Mouse (Mus musculus) testis, adult 2 months (tissue): ENCODE data around the gene Susd6. TPM values are rescaled to one million over a fixed set of nuclear protein-coding genes. Genes with fewer than 3 reads are reported as not detected.
A peak's percentile ranks its signal among the peaks of the same experiment; 100 is the strongest.

ENCODE experiments used
- H3K27ac ChIP-seq: fragments of 200-500 bp; 2 replicates; pipeline ENCODE4 v1.5.1; 2012; ENCODE audit warnings: low read depth, low read length; ENCODE audit not compliant: control insufficient read depth, insufficient read depth
- H3K27me3 ChIP-seq: fragments of 200-500 bp; 2 replicates; pipeline ENCODE4 v1.6.1; 2012; ENCODE audit warnings: mild to moderate bottlenecking, low read length, moderate library complexity; ENCODE audit not compliant: control insufficient read depth, insufficient read depth
- H3K36me3 ChIP-seq: fragments of 200-500 bp; 2 replicates; pipeline ENCODE4 v1.6.1; 2012; ENCODE audit warnings: mild to moderate bottlenecking, low read length; ENCODE audit not compliant: control insufficient read depth, insufficient read depth
- H3K4me1 ChIP-seq: fragments of 200-500 bp; 2 replicates; pipeline ENCODE4 v1.6.1; 2012; ENCODE audit warnings: low read length; ENCODE audit not compliant: control insufficient read depth, insufficient read depth
- H3K4me3 ChIP-seq: fragments of 200-500 bp; 2 replicates; pipeline ENCODE4 v1.5.1; 2012; ENCODE audit warnings: low read depth, mild to moderate bottlenecking, low read length, moderate library complexity, mixed read lengths; ENCODE audit not compliant: control insufficient read depth
- CTCF ChIP-seq: fragments of 200-500 bp; IDR thresholded peaks from 2 replicates; pipeline ENCODE4 v1.5.1; 2012; ENCODE audit warnings: low read depth, mild to moderate bottlenecking, inconsistent platforms, low read length, moderate library complexity; ENCODE audit not compliant: control insufficient read depth, insufficient read depth, insufficient replicate concordance
- POLR2A ChIP-seq: fragments of 200-500 bp; IDR thresholded peaks from 2 replicates; pipeline ENCODE4 v1.6.1; 2012; ENCODE audit warnings: low read depth, mild to moderate bottlenecking, inconsistent platforms, low read length, moderate library complexity; ENCODE audit not compliant: control insufficient read depth
- polyA plus RNA-seq: library from polyadenylated mRNA; depleted of rRNA; stranded (reverse); fragments of >200 nt; gene quantifications from 2 replicates; pipeline ENCODE4 v1.2.3, GENCODE M21; 2012

The Susd6 gene
- polyA plus RNA-seq, 1 experiment, result 46.0 TPM

DNA sequence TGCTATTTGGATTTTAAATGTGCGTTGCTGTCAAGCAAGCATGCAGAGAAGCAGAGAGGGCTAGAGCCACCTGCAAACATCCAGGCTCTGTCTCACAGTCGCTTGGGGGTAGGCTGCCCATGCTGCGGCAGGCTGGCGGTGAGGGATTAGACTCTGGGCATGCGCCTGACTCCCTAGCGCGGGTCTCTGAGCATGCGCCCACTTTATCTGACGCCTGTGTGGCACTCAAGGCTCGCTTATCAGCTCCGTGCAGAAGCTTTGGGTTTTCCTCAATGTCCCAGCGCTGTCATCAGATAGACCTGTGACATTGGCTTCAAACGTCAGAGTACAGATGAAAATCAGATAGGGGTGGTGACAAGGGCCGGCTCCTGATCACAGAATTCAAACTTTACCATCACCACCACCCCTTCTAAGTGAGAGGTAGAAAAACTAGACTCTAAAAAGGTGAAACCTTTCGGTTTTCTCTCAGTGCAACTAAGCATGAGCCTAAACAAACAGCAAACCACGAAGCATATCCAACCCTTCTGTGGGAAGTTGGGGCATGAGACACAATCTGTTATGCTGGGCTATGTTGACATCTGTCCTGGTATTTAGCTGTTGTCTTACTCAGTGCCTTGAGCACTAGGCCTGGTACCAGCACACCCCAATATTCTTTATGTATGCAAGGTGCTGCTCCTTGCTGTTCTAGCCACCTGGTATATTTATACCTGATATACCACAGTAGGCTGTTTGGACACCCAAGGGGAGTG, 11.9 kb upstream of the Susd6 start:
- H3K27me3 ChIP-seq, result no peaks in the 10 kb centered on the region
- peaks cover 5% of the 10 kb centered on the region for H3K4me1 ChIP-seq
- H3K36me3 ChIP-seq, result no peaks in the 10 kb centered on the region
- H3K27ac ChIP-seq, result no peak overlapping the region
- no peak for TF ChIP-seq CTCF
- no peak for TF ChIP-seq POLR2A
- peak overlapping the region; percentile 54 for H3K4me3 ChIP-seq

DNA sequence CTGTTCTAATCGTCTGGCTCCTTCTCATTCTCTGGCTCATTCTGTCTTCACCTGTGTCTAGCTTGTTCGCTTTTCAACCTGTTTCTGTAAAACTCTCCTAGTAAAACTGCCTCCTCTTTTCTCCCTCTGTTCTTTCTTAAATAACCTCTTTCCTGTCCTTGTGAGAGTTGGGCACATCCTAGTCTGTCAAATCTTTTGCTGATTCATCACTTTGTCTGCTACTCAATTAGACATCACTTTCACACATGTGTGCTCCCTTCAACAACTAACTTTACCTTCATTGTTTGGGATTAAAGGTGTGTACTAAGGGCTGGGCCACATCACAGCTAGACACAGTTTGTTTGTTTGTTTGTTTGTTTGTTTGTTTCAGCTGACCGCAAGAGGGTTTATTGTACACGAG, 10.6 kb upstream of the Susd6 start:
- Histone ChIP-seq H3K4me3 (no peak overlapping the region), H3K36me3 (no peaks in the 10 kb centered on the region), H3K4me1 (peaks cover 5% of the 10 kb centered on the region), H3K27ac (no peak overlapping the region), H3K27me3 (no peaks in the 10 kb centered on the region)
- no peak for TF ChIP-seq POLR2A
- no peak for TF ChIP-seq CTCF

DNA sequence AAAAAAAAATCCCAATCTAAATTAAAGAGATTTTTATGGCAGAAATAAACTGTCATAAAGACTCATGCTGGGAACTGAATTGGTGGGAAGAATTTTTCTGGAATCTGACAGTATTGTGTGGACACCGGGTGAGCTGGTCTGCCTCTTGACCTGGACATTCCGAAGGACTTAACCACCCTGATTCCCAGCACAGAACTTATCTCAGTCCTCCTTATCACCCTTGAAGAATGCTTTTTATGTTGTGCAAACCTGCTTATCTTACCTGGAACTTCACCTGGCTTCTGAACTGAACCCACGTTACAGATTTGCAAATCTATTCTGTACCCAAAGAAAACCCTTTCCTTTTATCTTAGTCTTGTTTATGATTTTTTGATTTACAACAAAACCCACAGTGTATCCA, 8.1 kb upstream of the Susd6 start:
- no peak overlapping the region for H3K4me3 ChIP-seq
- no peak for TF ChIP-seq POLR2A
- TF ChIP-seq CTCF, result no peak
- no peaks in the 10 kb centered on the region for H3K27me3 ChIP-seq
- no peak overlapping the region for H3K27ac ChIP-seq
- no peaks in the 10 kb centered on the region for H3K36me3 ChIP-seq
- peaks cover 5% of the 10 kb centered on the region for H3K4me1 ChIP-seq

DNA sequence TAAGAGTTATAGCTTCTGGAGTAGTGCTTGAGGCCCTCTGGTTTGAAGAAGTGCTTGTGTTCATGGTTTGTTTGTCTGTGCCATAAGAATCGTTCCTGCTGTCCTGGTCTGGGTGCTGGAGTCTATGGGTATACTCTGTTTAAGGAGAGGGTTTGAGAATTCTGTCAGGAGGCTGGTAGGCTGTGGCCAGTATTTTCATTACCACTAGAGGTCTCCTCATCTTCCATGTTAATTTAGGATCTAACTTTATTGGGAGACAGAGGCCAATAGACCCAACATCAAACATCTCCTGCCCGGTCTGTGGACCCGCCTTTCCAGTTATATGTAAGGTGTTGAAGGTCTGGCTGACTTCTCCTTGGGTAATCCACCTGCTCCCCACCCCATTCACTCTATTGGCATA, 7.4 kb upstream of the Susd6 start:
- no peaks in the 10 kb centered on the region for H3K27me3 ChIP-seq
- no peak overlapping the region for H3K4me3 ChIP-seq
- peaks cover 4% of the 10 kb centered on the region for H3K4me1 ChIP-seq
- H3K27ac ChIP-seq, result no peak overlapping the region
- H3K36me3 ChIP-seq, result no peaks in the 10 kb centered on the region
- TF ChIP-seq CTCF (no peak), POLR2A (no peak)

DNA sequence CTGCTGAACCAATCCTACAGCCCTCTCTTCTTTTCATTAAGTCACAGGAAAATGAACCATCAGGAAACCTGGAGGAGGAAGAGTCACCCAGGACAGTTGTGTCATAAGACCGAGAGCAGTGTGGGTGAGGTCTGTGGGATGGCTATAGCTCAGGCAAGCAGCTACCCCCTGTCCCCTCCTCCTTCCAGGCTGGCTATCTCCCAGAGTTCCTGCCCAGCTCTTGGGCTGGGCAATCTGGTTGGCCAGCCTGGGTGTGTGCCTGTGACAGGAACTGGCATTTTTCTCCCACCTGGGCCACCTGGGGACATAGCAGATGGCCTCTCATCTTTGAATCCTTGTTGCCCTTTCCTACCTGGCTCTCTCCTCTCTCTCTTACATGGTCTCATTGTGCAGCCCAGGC, 6.4 kb upstream of the Susd6 start:
- no peak overlapping the region for H3K4me3 ChIP-seq
- no peak overlapping the region for H3K27ac ChIP-seq
- no peaks in the 10 kb centered on the region for H3K4me1 ChIP-seq
- H3K27me3 ChIP-seq, result no peaks in the 10 kb centered on the region
- no peaks in the 10 kb centered on the region for H3K36me3 ChIP-seq
- TF ChIP-seq POLR2A, result no peak
- no peak for TF ChIP-seq CTCF

DNA sequence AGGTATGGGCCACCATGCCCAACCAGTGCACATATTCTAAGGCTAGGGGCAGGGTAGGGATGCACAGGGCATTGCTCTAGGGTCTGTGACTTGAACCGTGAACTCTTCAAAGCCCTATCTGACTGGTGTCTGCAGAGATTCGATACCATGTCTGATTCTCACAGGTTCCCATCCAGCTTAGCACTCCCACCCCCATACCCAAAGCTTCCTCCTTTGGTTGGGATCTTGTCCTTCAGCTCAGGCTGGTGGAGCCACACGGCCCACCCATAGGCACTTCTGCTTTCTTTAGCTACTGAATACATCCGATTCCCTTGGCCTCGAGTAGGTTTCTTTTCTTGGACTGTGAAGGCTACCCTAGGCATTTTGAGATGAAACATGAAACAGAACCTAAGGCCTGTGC, 5.3 kb upstream of the Susd6 start:
- Histone ChIP-seq H3K27me3 (no peaks in the 10 kb centered on the region), H3K27ac (no peak overlapping the region), H3K4me3 (no peak overlapping the region), H3K4me1 (peaks cover 3% of the 10 kb centered on the region), H3K36me3 (no peaks in the 10 kb centered on the region)
- TF ChIP-seq POLR2A (no peak), CTCF (no peak)

DNA sequence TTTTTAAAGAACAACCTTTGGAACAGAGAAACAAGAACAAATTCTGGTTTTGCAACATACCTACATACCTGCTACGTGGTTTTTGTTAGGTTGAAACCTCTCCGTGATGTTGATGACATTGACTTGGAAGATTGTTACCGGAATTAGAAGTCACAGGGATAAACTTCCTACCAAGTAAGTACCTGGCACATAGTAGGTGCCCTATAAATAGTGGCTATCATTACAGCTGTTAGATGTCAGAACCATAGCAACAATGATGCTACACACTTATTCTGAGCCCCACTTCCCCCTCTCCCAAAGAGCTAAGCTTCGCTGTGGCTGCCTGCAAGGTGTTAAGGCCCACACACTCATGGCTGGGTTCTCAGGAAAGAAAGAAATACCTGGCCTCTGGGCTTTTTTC, 4.7 kb upstream of the Susd6 start:
- H3K4me3 ChIP-seq, result no peak overlapping the region
- no peak for TF ChIP-seq POLR2A
- TF ChIP-seq CTCF, result no peak
- H3K27me3 ChIP-seq, result no peaks in the 10 kb centered on the region
- H3K36me3 ChIP-seq, result no peaks in the 10 kb centered on the region
- no peak overlapping the region for H3K27ac ChIP-seq
- peaks cover 3% of the 10 kb centered on the region for H3K4me1 ChIP-seq
